Mouse (Mus musculus): ENCODE measurements around the gene Gm14214. TPM values are rescaled to one million over a fixed set of nuclear protein-coding genes. Genes with fewer than 3 reads are reported as not detected.

Gene Gm14214
- polyA plus RNA-seq, 1 experiment = not detected

DNA sequence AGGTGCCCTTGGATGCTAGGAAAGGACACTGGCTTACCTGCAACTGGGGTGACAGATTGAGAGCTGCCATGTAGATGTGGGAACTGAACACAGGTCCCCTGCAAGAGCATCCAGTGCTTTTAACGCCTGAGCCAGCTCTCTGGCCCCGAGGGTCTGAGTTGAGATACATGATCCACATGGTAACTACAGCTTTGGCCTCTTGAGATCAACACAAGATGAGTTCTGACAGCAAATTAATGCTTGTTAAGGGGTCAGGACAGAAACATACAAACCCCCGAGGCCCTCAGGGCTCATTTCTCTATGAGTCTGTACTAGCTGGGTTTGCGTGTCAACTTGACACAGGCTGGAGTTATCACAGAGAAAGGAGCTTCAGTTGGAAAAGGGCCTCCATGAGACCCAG lies 25.9 kb downstream of the Gm14214 start:
- no peaks in the 10 kb centered on the region for H3K36me3 ChIP-seq (ENCODE audit: control insufficient read depth, insufficient read depth, low read length)

DNA sequence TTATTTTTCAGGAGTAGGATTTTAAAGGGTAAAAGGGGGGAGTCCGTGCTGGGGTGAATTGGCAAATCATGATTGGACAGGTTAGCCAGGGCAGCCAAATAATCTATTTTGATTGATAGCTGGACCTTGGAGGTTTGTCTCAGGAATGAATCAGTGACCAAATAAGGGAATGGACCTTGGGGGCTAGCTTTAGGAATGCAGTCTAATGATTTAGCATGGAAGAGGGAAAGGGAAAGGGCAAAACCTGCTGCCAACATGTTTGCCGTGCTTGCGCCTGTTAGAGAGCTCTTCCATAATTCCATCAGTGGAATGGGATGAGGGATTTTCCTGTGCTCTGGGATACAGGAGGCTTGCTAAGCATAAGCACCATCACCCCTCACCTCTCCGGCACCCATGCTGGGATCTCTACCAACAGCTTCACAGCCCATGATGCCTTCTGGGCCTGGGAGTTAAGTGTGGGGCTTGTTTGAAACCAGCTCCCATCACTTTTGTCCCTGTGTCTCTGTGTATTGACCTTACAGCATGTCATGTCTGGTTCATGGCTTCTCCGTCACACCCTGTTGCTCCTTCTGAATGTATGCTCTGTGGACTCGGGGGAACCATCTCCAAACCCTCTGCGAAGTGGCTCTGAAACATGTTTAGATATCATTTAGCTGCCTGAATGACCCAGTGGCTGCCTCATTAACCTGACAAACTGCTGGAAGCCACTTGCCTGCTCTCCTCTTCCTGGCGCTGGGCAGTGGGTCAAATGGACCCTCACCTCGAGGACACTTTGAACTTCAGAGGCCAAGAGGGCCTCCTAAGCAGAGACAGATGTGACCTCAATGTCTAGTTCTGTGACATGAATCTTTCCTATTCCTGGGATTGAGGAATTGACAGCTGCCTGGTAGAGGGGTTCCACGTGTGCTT lies 26.7 kb downstream of the Gm14214 start:
- H3K4me1 ChIP-seq (ENCODE audit: control insufficient read depth, insufficient read depth, low read length) = no peaks in the 10 kb centered on the region
- 50% methylated on average over 10 of the region's 10 CpGs for WGBS
- DNase-seq = no peak
- no peak overlapping the region for H3K4me3 ChIP-seq (ENCODE audit: insufficient read depth, low read depth, low read length)
- TF ChIP-seq CTCF (conservative IDR thresholded peaks at IDR 0.05; ENCODE audit: insufficient read depth, insufficient read length, low read depth, low read length) (no peak), POLR2A (IDR thresholded peaks at IDR 0.05; ENCODE audit: low read depth, low read length) (no peak)
- H3K27me3 ChIP-seq (replicated peaks; ENCODE audit: control insufficient read depth, insufficient read depth, low read length) = no peaks in the 10 kb centered on the region
- H3K36me3 ChIP-seq (ENCODE audit: control insufficient read depth, insufficient read depth, low read length) = no peaks in the 10 kb centered on the region
- H3K27ac ChIP-seq (ENCODE audit: insufficient read depth, low read depth, low read length) = no peak overlapping the region

More for the DNA sequence above, 25.9 kb downstream of the Gm14214 start:
- Histone ChIP-seq H3K27ac (ENCODE audit: insufficient read depth, low read depth, low read length) (no peak overlapping the region), H3K27me3 (replicated peaks; ENCODE audit: control insufficient read depth, insufficient read depth, low read length) (no peaks in the 10 kb centered on the region), H3K4me3 (ENCODE audit: insufficient read depth, low read depth, low read length) (no peak overlapping the region), H3K4me1 (ENCODE audit: control insufficient read depth, insufficient read depth, low read length) (no peaks in the 10 kb centered on the region)
- no peak for DNase-seq
- 63% methylated on average over 4 of the region's 4 CpGs for WGBS
- TF ChIP-seq POLR2A (IDR thresholded peaks at IDR 0.05; ENCODE audit: low read depth, low read length) = no peak
- no peak for TF ChIP-seq CTCF (conservative IDR thresholded peaks at IDR 0.05; ENCODE audit: insufficient read depth, insufficient read length, low read depth, low read length)

DNA sequence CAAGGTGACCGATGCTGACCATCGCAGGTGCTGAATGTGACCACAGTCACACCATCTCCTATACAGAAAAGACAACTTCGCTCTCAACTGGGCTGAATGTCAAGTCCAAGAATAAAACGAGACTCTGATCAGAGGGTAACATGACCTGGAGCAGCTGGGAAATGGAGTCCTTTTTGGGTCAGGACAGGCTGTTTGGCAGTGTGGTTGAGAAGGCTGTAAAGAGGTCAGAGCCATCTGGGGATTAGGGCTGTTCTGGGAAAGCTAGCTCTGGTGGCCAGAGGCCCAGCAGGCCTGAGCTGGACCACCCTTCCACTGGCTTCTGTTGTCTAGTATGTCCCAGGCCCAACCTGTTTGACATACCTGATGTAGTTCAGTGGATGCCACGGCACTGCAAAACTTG lies 31.2 kb downstream of the Gm14214 start:
- Histone ChIP-seq H3K27me3 (replicated peaks; ENCODE audit: control insufficient read depth, insufficient read depth, low read length) (no peaks in the 10 kb centered on the region), H3K4me1 (ENCODE audit: control insufficient read depth, insufficient read depth, low read length) (0 out of 2 replicates have a peak, but pooled peaks cover 3% of the 10 kb centered on the region), H3K27ac (ENCODE audit: insufficient read depth, low read depth, low read length) (no peak overlapping the region), H3K4me3 (ENCODE audit: insufficient read depth, low read depth, low read length) (no peak overlapping the region), H3K36me3 (ENCODE audit: control insufficient read depth, insufficient read depth, low read length) (no peaks in the 10 kb centered on the region)
- TF ChIP-seq POLR2A (IDR thresholded peaks at IDR 0.05; ENCODE audit: low read depth, low read length) (no peak), CTCF (conservative IDR thresholded peaks at IDR 0.05; ENCODE audit: insufficient read depth, insufficient read length, low read depth, low read length) (no peak)
- 82% methylated on average over 5 of the region's 5 CpGs for WGBS
- no peak for DNase-seq

DNA sequence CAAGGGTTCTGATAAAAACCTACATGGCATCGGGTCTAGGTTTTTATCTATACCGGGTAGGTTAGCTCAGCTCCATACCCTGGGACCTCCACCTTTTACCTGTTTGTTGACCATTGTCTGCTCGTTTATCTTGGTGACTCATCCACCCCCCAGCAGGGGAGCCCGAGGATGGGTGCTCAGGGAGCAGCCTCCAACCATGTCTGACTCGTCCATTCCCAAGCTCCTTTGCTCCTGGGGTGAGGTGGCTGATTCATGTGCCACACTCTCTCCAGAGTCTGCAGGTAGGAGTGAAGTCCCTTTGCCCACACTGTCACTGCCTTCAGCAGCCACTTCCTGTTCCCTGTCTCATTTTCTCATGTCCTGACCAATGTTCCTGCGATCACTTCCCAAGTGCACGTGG lies 33.8 kb downstream of the Gm14214 start:
- Histone ChIP-seq H3K4me1 (ENCODE audit: control insufficient read depth, insufficient read depth, low read length) (peaks cover 3% of the 10 kb centered on the region; the same call in 1 of the 2 replicates), H3K4me3 (ENCODE audit: insufficient read depth, low read depth, low read length) (no peak overlapping the region), H3K36me3 (ENCODE audit: control insufficient read depth, insufficient read depth, low read length) (no peaks in the 10 kb centered on the region), H3K27me3 (replicated peaks; ENCODE audit: control insufficient read depth, insufficient read depth, low read length) (no peaks in the 10 kb centered on the region), H3K27ac (ENCODE audit: insufficient read depth, low read depth, low read length) (no peak overlapping the region)
- DNase-seq = no peak
- WGBS = 59% methylated on average over 7 of the region's 7 CpGs
- TF ChIP-seq POLR2A (IDR thresholded peaks at IDR 0.05; ENCODE audit: low read depth, low read length) = no peak
- no peak for TF ChIP-seq CTCF (conservative IDR thresholded peaks at IDR 0.05; ENCODE audit: insufficient read depth, insufficient read length, low read depth, low read length)

GRCm38 (mm10) chr2:154735416-154735815 lies 34.4 kb downstream of the Gm14214 start:
- H3K27ac ChIP-seq (ENCODE audit: insufficient read depth, low read depth, low read length) = no peak overlapping the region
- 20% methylated on average over 7 of the region's 7 CpGs for WGBS
- no peak overlapping the region for H3K4me3 ChIP-seq (ENCODE audit: insufficient read depth, low read depth, low read length)
- no peaks in the 10 kb centered on the region for H3K36me3 ChIP-seq (ENCODE audit: control insufficient read depth, insufficient read depth, low read length)
- peaks cover 3% of the 10 kb centered on the region; the same call in 1 of the 2 replicates for H3K4me1 ChIP-seq (ENCODE audit: control insufficient read depth, insufficient read depth, low read length)
- DNase-seq = no peak
- no peaks in the 10 kb centered on the region for H3K27me3 ChIP-seq (replicated peaks; ENCODE audit: control insufficient read depth, insufficient read depth, low read length)
- TF ChIP-seq POLR2A (IDR thresholded peaks at IDR 0.05; ENCODE audit: low read depth, low read length) (no peak), CTCF (conservative IDR thresholded peaks at IDR 0.05; ENCODE audit: insufficient read depth, insufficient read length, low read depth, low read length) (no peak)

- peaks cover 3% of the 10 kb centered on the region; the same call in 1 of the 2 replicates for H3K4me1 ChIP-seq (ENCODE audit: control insufficient read depth, insufficient read depth, low read length)
- no peak overlapping the region for H3K4me3 ChIP-seq (ENCODE audit: insufficient read depth, low read depth, low read length)
- 35% methylated on average over 9 of the region's 9 CpGs for WGBS
- H3K36me3 ChIP-seq (ENCODE audit: control insufficient read depth, insufficient read depth, low read length) = no peaks in the 10 kb centered on the region
- DNase-seq = no peak
- no peak for TF ChIP-seq CTCF (conservative IDR thresholded peaks at IDR 0.05; ENCODE audit: insufficient read depth, insufficient read length, low read depth, low read length)
- TF ChIP-seq POLR2A (IDR thresholded peaks at IDR 0.05; ENCODE audit: low read depth, low read length) = no peak
- H3K27ac ChIP-seq (ENCODE audit: insufficient read depth, low read depth, low read length) = no peak overlapping the region
- no peaks in the 10 kb centered on the region for H3K27me3 ChIP-seq (replicated peaks; ENCODE audit: control insufficient read depth, insufficient read depth, low read length)
These were observed 34.9 kb downstream of the Gm14214 start for GRCm38 (mm10) chr2:154734977-154735376.

DNA sequence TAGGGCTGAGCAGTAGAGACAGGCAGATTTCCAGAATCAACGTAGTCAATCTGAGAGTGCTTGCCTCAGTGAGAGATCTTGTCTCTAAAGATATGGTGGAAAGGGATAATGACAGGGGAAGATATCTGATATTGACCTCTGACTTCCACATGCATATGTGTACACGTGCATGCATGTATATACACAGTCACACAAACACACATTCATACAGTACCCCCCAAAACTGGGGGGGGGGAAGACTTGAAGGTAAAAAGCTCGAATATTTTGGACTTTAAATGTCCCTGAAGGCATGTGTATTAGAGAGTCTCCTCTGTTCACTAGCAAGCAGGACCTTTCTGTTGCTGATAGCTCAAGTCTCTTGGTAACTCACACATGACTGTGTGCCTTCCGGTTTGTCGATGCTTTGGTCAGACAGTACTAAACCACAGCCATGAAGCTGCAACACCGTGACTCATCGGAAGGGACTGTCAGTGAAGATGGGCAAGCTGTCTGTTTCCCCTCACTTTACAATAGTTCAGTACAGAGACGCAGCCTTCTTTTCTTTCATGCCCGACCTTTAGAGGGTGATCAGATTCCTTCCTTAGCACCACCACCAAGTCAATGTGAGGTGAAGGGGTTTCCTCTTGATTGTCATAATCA lies 37.2 kb downstream of the Gm14214 start:
- no peak for DNase-seq
- TF ChIP-seq POLR2A (IDR thresholded peaks at IDR 0.05; ENCODE audit: low read depth, low read length) (no peak), CTCF (conservative IDR thresholded peaks at IDR 0.05; ENCODE audit: insufficient read depth, insufficient read length, low read depth, low read length) (no peak)
- H3K4me1 ChIP-seq (ENCODE audit: control insufficient read depth, insufficient read depth, low read length) = peaks cover 3% of the 10 kb centered on the region; the same call in 1 of the 2 replicates
- H3K4me3 ChIP-seq (ENCODE audit: insufficient read depth, low read depth, low read length) = no peak overlapping the region
- no peak overlapping the region for H3K27ac ChIP-seq (ENCODE audit: insufficient read depth, low read depth, low read length)
- 68% methylated on average over 9 of the region's 9 CpGs for WGBS
- H3K36me3 ChIP-seq (ENCODE audit: control insufficient read depth, insufficient read depth, low read length) = no peaks in the 10 kb centered on the region
- H3K27me3 ChIP-seq (replicated peaks; ENCODE audit: control insufficient read depth, insufficient read depth, low read length) = no peaks in the 10 kb centered on the region
